Comparison of ENCODE assay signal across 17 mouse cellular contexts in genomic region chr7:69925261-69925660, GRCm38 (mm10).
"Had no signal": no experiment of that assay in that cellular context is flagged by ENCODE, and none has a peak within 500 bp of the region (broad histone marks: within the 10 kb centered on the region; RNA-seq: fewer than 3 reads in every experiment).

No protein-coding gene starts in this region.

- DNase-seq: liver, postnatal 0 days; lung, adult 2 months; lung, postnatal 14 days; lung, postnatal 36 days; right cerebral cortex, postnatal 14 days; thymus, adult 2 months; thymus, postnatal 25 days; thymus, postnatal 4 days had no signal

- H3K36me3 ChIP-seq: liver, embryonic 15.5 days; lung, embryonic 15.5 days; midbrain, embryonic 12.5 days; midbrain, embryonic 15.5 days; neural tube, embryonic 12.5 days; stomach, embryonic 15.5 days had no signal

- H3K4me3 ChIP-seq: liver, embryonic 15.5 days; lung, embryonic 15.5 days; megakaryocyte, embryonic 14.5 days; midbrain, embryonic 12.5 days; midbrain, embryonic 15.5 days; neural tube, embryonic 12.5 days; stomach, embryonic 15.5 days had no signal

- H3K27ac ChIP-seq: liver, embryonic 15.5 days; lung, embryonic 15.5 days; macrophage; midbrain, embryonic 12.5 days; midbrain, embryonic 15.5 days; neural tube, embryonic 12.5 days; stomach, embryonic 15.5 days; stomach, postnatal 0 days had no signal

- H3K27me3 ChIP-seq: liver, embryonic 15.5 days; lung, embryonic 15.5 days; megakaryocyte, embryonic 14.5 days; midbrain, embryonic 12.5 days; midbrain, embryonic 15.5 days; neural tube, embryonic 12.5 days; stomach, embryonic 15.5 days had no signal

- H3K4me1 ChIP-seq: liver, embryonic 15.5 days; lung, embryonic 15.5 days; megakaryocyte, embryonic 14.5 days; midbrain, embryonic 12.5 days; midbrain, embryonic 15.5 days; neural tube, embryonic 12.5 days; stomach, embryonic 15.5 days had no signal
